Mouse (Mus musculus): ENCODE results near the gene Slc25a10. TPM values are rescaled to one million over a fixed set of nuclear protein-coding genes. Genes with fewer than 3 reads are reported as not detected.

The Slc25a10 gene
- polyA plus RNA-seq, 1 experiment = 22.4 TPM

- TF ChIP-seq POLR2A (IDR thresholded peaks at IDR 0.05; ENCODE audit: low read depth, low read length) (no peak), CTCF (IDR thresholded peaks at IDR 0.05; ENCODE audit: borderline replicate concordance, insufficient read depth, low read length) (no peak)
- Histone ChIP-seq H3K4me3 (ENCODE audit: insufficient read depth, low read length) (no peak overlapping the region), H3K4me1 (ENCODE audit: control insufficient read depth, insufficient read depth, low read length) (no peaks in the 10 kb centered on the region), H3K27ac (ENCODE audit: insufficient read depth, low read length) (no peak overlapping the region)
Observed at GRCm38 (mm10) chr11:120493911-120494310, 2.3 kb downstream of the Slc25a10 start.

DNA sequence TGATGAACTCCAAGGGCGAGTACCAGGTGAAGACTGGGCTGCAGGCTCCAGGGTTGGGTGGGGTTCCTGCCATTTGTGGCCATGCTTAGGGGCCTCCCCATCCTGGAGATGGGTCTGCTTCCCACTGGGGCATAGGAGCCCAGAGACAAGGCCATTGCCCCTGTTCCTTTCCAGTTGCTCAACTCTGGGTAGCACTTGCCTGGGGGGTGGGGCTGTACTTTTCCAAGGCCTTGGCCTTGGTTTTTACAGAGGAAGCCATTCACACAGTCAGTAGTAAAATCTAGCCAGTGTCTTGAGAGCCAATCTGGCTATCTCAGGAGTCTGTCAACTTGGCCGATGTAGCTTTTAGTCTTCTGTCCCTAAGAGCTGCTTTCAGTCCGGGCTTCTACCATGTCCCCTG lies 5.8 kb downstream of the Slc25a10 start:
- H3K4me1 ChIP-seq (ENCODE audit: control insufficient read depth, insufficient read depth, low read length) = no peaks in the 10 kb centered on the region
- TF ChIP-seq POLR2A (IDR thresholded peaks at IDR 0.05; ENCODE audit: low read depth, low read length) (no peak), CTCF (IDR thresholded peaks at IDR 0.05; ENCODE audit: borderline replicate concordance, insufficient read depth, low read length) (no peak)
- no peak overlapping the region for H3K27ac ChIP-seq (ENCODE audit: insufficient read depth, low read length)
- no peak overlapping the region for H3K4me3 ChIP-seq (ENCODE audit: insufficient read depth, low read length)

GRCm38 (mm10) chr11:120498226-120498625 lies 6.6 kb downstream of the Slc25a10 start:
- TF ChIP-seq POLR2A (IDR thresholded peaks at IDR 0.05; ENCODE audit: low read depth, low read length) (no peak), CTCF (IDR thresholded peaks at IDR 0.05; ENCODE audit: borderline replicate concordance, insufficient read depth, low read length) (no peak)
- H3K4me3 ChIP-seq (ENCODE audit: insufficient read depth, low read length) = no peak overlapping the region

DNA sequence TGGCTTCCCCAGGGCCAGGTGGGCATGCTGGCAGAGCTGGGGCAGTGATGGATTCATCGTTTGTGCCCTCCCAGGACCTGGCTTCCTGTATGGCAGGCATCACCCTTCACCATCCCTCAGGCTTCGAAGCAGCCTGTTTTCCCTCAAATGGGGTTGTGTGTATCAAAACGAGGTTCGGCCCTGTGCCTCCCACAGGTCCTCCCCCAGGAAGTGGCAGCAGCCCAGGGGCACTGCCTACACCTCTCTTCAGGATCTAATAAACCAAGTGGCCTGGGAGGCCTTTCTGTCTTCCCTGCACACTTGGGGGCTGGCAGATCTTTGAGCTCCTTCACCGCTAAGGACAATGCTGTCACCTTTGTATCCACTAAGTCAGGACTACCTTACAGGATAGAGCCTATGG lies 7.3 kb downstream of the Slc25a10 start:
- Histone ChIP-seq H3K4me1 (ENCODE audit: control insufficient read depth, insufficient read depth, low read length) (no peaks in the 10 kb centered on the region), H3K4me3 (ENCODE audit: insufficient read depth, low read length) (no peak overlapping the region), H3K27ac (ENCODE audit: insufficient read depth, low read length) (no peak overlapping the region)
- TF ChIP-seq CTCF (IDR thresholded peaks at IDR 0.05; ENCODE audit: borderline replicate concordance, insufficient read depth, low read length) (no peak), POLR2A (IDR thresholded peaks at IDR 0.05; ENCODE audit: low read depth, low read length) (no peak)

More at GRCm38 (mm10) chr11:120498226-120498625, 6.6 kb downstream of the Slc25a10 start:
- Histone ChIP-seq H3K27ac (ENCODE audit: insufficient read depth, low read length) (no peak overlapping the region), H3K4me1 (ENCODE audit: control insufficient read depth, insufficient read depth, low read length) (no peaks in the 10 kb centered on the region)

DNA sequence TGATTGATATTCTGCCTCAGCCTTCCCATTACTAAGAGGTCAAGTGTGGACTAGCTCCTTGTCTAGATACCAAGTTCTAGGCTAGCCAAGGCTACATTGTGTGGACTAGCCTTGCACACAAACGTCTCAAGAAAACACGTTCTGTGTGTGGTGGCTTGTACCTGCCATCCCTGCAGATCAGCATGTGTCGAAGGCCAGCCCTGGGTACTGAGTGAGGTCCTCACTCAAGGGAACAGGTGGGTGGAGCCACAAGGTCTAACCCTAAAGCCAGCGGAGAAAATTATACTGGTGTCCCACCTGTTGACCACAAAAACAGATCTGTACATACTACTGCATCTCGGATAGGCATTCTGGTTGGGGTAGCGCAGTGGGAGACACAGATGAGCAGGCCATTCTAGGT lies 8.3 kb downstream of the Slc25a10 start:
- Histone ChIP-seq H3K27ac (ENCODE audit: insufficient read depth, low read length) (no peak overlapping the region), H3K4me1 (ENCODE audit: control insufficient read depth, insufficient read depth, low read length) (no peaks in the 10 kb centered on the region), H3K4me3 (ENCODE audit: insufficient read depth, low read length) (no peak overlapping the region)
- TF ChIP-seq POLR2A (IDR thresholded peaks at IDR 0.05; ENCODE audit: low read depth, low read length) = no peak

- Histone ChIP-seq H3K4me3 (ENCODE audit: insufficient read depth, low read length) (no peak overlapping the region), H3K27ac (ENCODE audit: insufficient read depth, low read length) (no peak overlapping the region), H3K4me1 (ENCODE audit: control insufficient read depth, insufficient read depth, low read length) (no peaks in the 10 kb centered on the region)
- TF ChIP-seq POLR2A (IDR thresholded peaks at IDR 0.05; ENCODE audit: low read depth, low read length) (no peak), CTCF (IDR thresholded peaks at IDR 0.05; ENCODE audit: borderline replicate concordance, insufficient read depth, low read length) (no peak)
Observed at GRCm38 (mm10) chr11:120500357-120500756, 8.7 kb downstream of the Slc25a10 start.

DNA sequence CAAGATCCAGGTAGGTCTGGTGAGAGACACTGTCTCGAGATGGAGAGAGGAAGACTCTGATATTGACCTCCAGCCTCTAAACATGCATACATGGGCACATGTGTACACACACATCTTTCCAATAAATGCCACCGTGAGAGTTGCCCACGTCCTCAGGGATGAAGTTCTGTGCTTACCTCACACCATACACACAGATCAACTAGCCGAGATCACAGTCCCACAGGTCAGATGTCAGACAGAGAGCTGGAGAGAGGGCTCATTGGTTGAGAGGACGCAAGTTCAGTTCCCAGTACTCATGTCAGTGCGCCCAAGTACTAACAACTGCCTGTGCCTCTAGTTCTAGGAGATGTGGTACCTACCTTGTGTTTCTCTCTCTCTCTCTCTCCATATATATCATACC lies 9.4 kb downstream of the Slc25a10 start:
- Histone ChIP-seq H3K4me1 (ENCODE audit: control insufficient read depth, insufficient read depth, low read length) (no peaks in the 10 kb centered on the region), H3K27ac (ENCODE audit: insufficient read depth, low read length) (no peak overlapping the region), H3K4me3 (ENCODE audit: insufficient read depth, low read length) (no peak overlapping the region)
- no peak for TF ChIP-seq CTCF (IDR thresholded peaks at IDR 0.05; ENCODE audit: borderline replicate concordance, insufficient read depth, low read length)
- TF ChIP-seq POLR2A (IDR thresholded peaks at IDR 0.05; ENCODE audit: low read depth, low read length) = no peak; the same call in 1 of the 2 replicates

DNA sequence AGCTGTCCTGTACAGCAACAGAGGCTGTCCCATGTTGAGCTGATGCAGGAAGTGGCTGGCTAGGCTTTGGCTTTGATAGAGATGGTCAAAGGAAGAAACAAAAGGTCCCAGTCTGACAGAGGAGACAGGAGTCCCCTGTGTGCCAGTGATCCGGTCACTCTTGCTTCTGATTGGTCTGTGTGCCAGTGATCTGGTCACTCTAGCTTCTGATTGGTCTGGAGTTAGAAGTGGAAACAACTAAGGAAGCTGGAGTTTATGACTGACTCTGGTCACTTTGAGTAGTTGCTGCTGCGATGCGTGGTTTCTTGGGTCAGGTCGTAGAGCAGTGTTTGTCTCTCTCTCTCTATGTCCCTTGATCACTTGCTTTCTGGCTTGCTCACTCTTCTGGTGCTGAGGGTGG lies 10.1 kb downstream of the Slc25a10 start:
- TF ChIP-seq POLR2A (IDR thresholded peaks at IDR 0.05; ENCODE audit: low read depth, low read length) (no peak; the same call in 1 of the 2 replicates), CTCF (IDR thresholded peaks at IDR 0.05; ENCODE audit: borderline replicate concordance, insufficient read depth, low read length) (no peak)
- no peaks in the 10 kb centered on the region for H3K4me1 ChIP-seq (ENCODE audit: control insufficient read depth, insufficient read depth, low read length)
- H3K4me3 ChIP-seq (ENCODE audit: insufficient read depth, low read length) = no peak overlapping the region
- no peak overlapping the region for H3K27ac ChIP-seq (ENCODE audit: insufficient read depth, low read length)

DNA sequence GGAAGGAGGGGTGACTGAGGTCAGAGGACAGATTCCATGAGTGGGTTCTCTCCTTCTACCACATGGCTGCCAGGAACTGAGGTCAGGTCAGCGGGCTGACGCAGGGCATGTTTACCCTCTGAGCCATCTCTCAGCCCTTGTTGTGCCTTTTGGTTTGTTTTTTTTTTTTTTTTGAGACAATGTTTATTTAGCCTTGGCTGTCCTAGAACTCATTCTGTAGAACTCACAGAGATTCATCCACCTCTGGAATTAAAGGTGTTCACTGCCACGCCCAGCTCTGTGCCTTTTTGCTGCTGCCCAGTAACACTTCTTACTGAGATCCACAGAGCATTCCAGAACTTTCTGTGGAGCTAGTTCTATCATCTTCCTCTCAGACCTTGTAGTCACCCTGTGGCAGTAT lies 14.0 kb downstream of the Slc25a10 start:
- H3K27ac ChIP-seq (ENCODE audit: insufficient read depth, low read length) = no peak overlapping the region
- no peak for TF ChIP-seq POLR2A (IDR thresholded peaks at IDR 0.05; ENCODE audit: low read depth, low read length)
- TF ChIP-seq CTCF (IDR thresholded peaks at IDR 0.05; ENCODE audit: borderline replicate concordance, insufficient read depth, low read length) = no peak
- H3K4me3 ChIP-seq (ENCODE audit: insufficient read depth, low read length) = no peak overlapping the region
- H3K4me1 ChIP-seq (ENCODE audit: control insufficient read depth, insufficient read depth, low read length) = peaks cover 5% of the 10 kb centered on the region; the same call in 1 of the 2 replicates

GRCm38 (mm10) chr11:120506899-120507298 lies 15.3 kb downstream of the Slc25a10 start:
- TF ChIP-seq CTCF (IDR thresholded peaks at IDR 0.05; ENCODE audit: borderline replicate concordance, insufficient read depth, low read length) = no peak
- TF ChIP-seq POLR2A (IDR thresholded peaks at IDR 0.05; ENCODE audit: low read depth, low read length) = no peak
- Histone ChIP-seq H3K27ac (ENCODE audit: insufficient read depth, low read length) (no peak overlapping the region), H3K4me3 (ENCODE audit: insufficient read depth, low read length) (no peak overlapping the region), H3K4me1 (ENCODE audit: control insufficient read depth, insufficient read depth, low read length) (peaks cover 5% of the 10 kb centered on the region; the same call in 1 of the 2 replicates)
